Mouse (Mus musculus) lung, postnatal 0 days (tissue): Measurements from ENCODE around the gene Rbms1.

ENCODE experiments used
- CTCF ChIP-seq: IDR thresholded peaks from 2 replicates; pipeline ENCODE4 v1.5.1; 2016; ENCODE audit warnings: antibody characterized with exemption, mild to moderate bottlenecking
- EP300 ChIP-seq: IDR thresholded peaks from 2 replicates; pipeline ENCODE4 v1.6.1; 2016; ENCODE audit warnings: antibody characterized with exemption, mild to moderate bottlenecking, control low read depth

- TF ChIP-seq CTCF (no peak), EP300 (no peak)
These were observed 159.6 kb downstream of the Rbms1 start for GRCm38 (mm10) chr2:60803377-60803776.
